Mouse (Mus musculus) cortical plate, adult 2 months (tissue): Measurements from ENCODE around the gene Krt86. TPM values are rescaled to one million over a fixed set of nuclear protein-coding genes. Genes with fewer than 3 reads are reported as not detected.
"Not testable (repeated sequence)": the region's sequence is repeated elsewhere in the genome, so short reads cannot be mapped to it uniquely, and the experiment has no call there.

Experiments used
- H3K27ac ChIP-seq: fragments of 200-500 bp; 2 replicates; pipeline ENCODE4 v1.5.1; 2012; ENCODE audit warnings: low read length, control low read depth, inconsistent platforms; ENCODE audit not compliant: insufficient read depth
- H3K4me1 ChIP-seq: fragments of 200-500 bp; 2 replicates; pipeline ENCODE4 v1.6.1; 2011; ENCODE audit warnings: low read length; ENCODE audit not compliant: control insufficient read depth, insufficient read depth
- H3K4me3 ChIP-seq: fragments of 200-500 bp; 2 replicates; pipeline ENCODE4 v1.5.1; 2011; ENCODE audit warnings: mild to moderate bottlenecking, low read length, control low read depth; ENCODE audit not compliant: insufficient read depth
- CTCF ChIP-seq: fragments of 200-500 bp; IDR thresholded peaks from 2 replicates; pipeline ENCODE4 v1.5.1; 2011; ENCODE audit warnings: mild to moderate bottlenecking, control low read depth, low read length; ENCODE audit not compliant: insufficient read depth; ENCODE audit errors: extremely low read depth
- POLR2A ChIP-seq: fragments of 200-500 bp; IDR thresholded peaks from 2 replicates; pipeline ENCODE4 v1.6.1; 2011; ENCODE audit warnings: mild to moderate bottlenecking, low read length, control low read depth; ENCODE audit not compliant: insufficient read depth; ENCODE audit errors: extremely low read depth
- polyA plus RNA-seq: library from polyadenylated mRNA; depleted of rRNA; stranded (reverse); fragments of >200 nt; gene quantifications from 2 replicates; pipeline ENCODE4 v1.2.3, GENCODE M21; 2012

Krt86 gene
- polyA plus RNA-seq, 1 experiment = not detected

- Histone ChIP-seq H3K27ac (no peak overlapping the region), H3K4me3 (no peak overlapping the region), H3K4me1 (no peaks in the 10 kb centered on the region; the same call in 1 of the 2 replicates)
- TF ChIP-seq CTCF (no peak), POLR2A (no peak)
These were observed 12.8 kb downstream of the Krt86 start for GRCm38 (mm10) chr15:101485911-101486635.

DNA sequence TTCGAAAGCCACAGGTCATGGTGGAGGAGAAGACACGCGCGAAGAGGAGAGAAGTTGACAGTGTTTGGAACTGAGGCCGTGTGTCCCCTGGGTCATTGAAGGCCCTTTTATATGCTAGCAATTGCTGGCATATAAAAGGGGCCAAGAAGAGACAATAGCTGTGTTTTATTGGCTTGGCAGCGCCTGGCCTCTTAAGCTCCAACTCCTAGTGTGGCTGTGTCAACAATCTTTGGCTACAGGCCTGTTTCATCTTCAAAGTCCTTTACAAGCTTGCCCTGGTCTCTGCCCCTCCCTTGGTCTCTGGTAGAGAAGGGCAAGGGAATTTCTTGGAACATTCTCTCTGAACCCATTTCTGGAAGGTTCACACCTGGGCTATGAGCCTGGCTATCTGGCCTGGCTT, 18.2 kb downstream of the Krt86 start, which contains the start of gene Krt83:
Gene Krt83 (minus strand): TSS at position 82 of the 400 bp plus-strand sequence.
- H3K4me1 ChIP-seq = no peaks in the 10 kb centered on the region
- no peak within 1 kb of the TSS for H3K27ac ChIP-seq
- no peak for TF ChIP-seq POLR2A
- no peak for TF ChIP-seq CTCF
- H3K4me3 ChIP-seq = no peak within 1 kb of the TSS

DNA sequence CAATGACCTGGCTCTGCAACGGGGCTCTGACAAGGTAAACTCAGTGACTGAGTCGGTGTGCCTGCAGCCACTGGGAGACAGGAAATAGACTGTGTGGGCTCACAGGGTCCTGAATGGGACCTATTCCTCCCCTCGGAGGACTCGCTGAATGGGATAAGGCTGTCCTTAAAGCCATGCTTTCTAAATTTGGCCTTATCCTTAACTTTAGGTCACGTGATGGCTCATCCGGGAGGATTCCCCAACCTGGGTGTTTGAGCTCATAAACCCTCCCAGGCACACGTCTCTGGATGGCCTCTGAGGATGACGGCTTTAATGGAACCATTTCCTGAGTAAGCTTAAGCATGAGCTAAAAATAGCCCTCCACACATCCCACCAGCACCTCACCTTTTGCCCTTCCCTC, 19.4 kb downstream of the Krt86 start:
- H3K4me3 ChIP-seq = no peak overlapping the region
- no peak for TF ChIP-seq CTCF
- no peak for TF ChIP-seq POLR2A
- no peak overlapping the region for H3K27ac ChIP-seq
- H3K4me1 ChIP-seq = no peaks in the 10 kb centered on the region

DNA sequence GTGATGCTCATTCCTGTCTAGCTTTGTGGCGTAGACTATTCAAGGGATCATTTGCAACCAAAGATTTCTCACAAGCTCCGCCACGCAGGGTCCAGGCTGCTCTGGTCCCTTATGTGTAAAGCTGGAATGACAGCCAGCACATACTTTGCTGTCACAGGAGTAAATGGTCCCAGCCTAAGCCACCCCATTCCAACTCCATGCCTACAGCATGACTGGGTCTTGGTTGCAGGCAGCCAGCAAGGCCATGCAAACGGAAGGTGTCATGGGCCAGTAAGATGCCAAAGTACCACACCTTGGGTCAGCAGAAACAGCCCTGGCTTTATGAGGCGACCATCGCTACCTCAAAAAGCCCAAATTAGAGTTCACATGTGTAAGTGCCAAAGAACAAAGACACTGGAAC, 20.4 kb downstream of the Krt86 start:
- Histone ChIP-seq H3K4me1 (no peaks in the 10 kb centered on the region), H3K4me3 (no peak overlapping the region), H3K27ac (no peak overlapping the region)
- TF ChIP-seq CTCF (no peak), POLR2A (no peak)

DNA sequence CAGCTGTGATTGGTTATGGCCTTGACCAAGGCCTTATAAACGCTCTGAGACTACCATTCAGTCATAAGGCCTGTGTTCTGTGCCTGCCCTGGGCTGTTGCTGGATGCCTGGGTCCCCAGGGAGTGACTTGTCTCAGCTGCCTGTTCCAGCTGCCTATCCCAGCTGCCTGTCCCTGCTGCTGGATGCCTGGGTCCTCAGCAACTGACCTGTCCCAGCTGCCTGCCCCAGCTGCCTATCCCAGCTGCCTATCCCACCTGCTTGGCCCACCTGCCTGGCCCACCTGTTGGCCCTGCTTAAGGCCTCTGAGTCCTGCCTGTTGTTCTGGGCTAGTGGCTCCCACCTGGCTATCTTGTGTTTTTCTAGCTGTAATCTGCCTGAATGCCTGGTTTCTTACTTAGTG, 20.9 kb downstream of the Krt86 start:
- TF ChIP-seq POLR2A (no peak), CTCF (no peak)
- H3K4me3 ChIP-seq = no peak overlapping the region
- no peaks in the 10 kb centered on the region for H3K4me1 ChIP-seq
- no peak overlapping the region for H3K27ac ChIP-seq

DNA sequence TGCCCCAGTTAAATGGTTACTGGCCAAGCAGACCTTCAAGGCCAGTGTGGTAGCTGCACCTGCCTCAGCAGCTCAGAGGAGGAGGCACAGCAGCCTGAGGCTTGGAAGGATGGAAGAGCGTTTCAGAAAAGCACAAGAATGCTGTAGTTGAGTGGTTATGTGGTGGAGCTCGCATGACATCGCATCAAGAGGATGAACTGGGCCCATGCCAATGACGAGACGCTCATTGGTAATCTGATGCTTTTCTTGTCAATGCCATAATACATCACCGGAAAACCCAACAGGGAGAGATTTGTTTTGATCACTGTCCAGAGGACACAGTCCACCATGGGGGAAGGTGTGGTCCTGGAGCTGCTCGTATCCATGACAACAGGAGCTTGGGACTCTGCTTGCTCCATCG, 22.0 kb downstream of the Krt86 start:
- TF ChIP-seq POLR2A = no peak
- TF ChIP-seq CTCF = no peak
- Histone ChIP-seq H3K4me1 (no peaks in the 10 kb centered on the region), H3K27ac (no peak overlapping the region), H3K4me3 (no peak overlapping the region)

- Histone ChIP-seq H3K4me1 (no peaks in the 10 kb centered on the region), H3K27ac (no peak overlapping the region), H3K4me3 (no peak overlapping the region)
- peak; percentile 48 for TF ChIP-seq CTCF
- TF ChIP-seq POLR2A = no peak
These were observed 23.9 kb downstream of the Krt86 start for GRCm38 (mm10) chr15:101497181-101497580.

DNA sequence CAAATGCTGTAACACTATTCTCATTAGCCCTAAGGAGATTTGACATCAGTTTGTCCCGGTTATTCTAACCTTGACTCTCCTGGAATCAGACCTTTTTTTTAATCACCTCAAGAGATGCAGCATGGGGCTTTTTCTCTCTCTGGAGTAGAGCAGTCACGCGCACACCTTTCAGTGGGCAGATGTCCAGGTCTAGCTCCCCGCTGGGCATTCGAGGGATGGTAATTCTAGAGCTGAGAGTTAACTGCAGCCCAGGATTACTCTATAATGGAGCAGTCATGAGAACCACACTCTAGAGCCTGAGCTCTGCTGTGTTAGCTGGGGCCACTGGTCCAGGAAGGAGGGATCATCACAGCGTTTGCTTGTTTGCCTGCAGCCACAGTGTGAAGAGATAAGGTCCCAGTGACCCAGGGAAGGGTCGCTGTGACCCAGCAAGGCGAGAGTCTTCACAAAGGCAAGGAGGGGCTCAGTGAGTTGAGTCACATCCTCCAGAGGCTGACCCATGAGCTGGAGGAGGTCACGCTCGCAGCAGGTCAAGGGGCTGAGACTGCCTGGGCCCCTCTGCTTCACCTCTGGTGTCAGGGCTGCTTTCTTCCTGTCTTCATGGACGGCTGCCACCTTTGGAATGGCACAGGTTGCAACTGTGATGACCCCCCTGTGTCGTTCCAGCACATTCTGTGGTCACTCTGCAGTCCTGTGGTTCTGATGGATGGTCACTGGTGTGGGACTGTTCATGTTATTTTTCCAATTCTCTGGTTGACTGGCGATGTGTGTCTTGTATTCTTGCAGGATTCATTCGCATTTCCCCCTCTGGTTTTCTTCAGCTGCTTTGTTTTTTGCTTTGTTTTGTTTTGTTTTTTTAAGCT, 33.8 kb downstream of the Krt86 start:
- H3K4me1 ChIP-seq = no peaks in the 10 kb centered on the region
- TF ChIP-seq POLR2A (no peak), CTCF (no peak)
- H3K27ac ChIP-seq = no peak overlapping the region
- no peak overlapping the region for H3K4me3 ChIP-seq

DNA sequence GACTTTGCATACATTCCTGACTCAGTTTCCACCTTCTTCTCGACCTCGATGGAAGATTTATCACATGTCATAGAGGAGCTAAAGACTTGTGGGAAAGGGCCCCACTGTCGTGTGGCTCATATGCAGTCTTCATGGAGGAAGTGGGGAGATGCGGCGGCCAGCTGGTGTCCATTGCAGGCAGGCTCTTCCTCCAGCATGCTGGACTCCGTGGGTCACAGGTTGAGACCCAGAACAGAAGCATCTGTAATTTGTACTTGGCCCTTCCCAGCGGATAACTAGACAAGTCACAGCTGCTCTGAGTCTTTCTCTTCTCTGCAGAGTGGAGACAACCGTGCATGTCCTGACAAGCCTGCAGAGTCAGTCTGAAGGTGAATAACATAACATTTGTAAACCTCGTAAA, 35.0 kb downstream of the Krt86 start:
- no peak for TF ChIP-seq CTCF
- no peak for TF ChIP-seq POLR2A
- no peaks in the 10 kb centered on the region for H3K4me1 ChIP-seq

GRCm38 (mm10) chr15:101517161-101517560, 43.9 kb downstream of the Krt86 start, which contains the start of gene Gm49425:
Gene Gm49425 (minus strand): TSS chr15:101517261.
- not testable (repeated sequence) for H3K27ac ChIP-seq, H3K4me1 ChIP-seq, H3K4me3 ChIP-seq

More for the DNA sequence above, 35.0 kb downstream of the Krt86 start:
- no peak overlapping the region for H3K4me3 ChIP-seq
- no peak overlapping the region for H3K27ac ChIP-seq
